Mouse (Mus musculus) yolk sac, embryonic 10.5 days (tissue): ENCODE data around the gene Wipf2.
"Not testable (repeated sequence)": the region's sequence is repeated elsewhere in the genome, so short reads cannot be mapped to it uniquely, and the experiment has no call there.

Experiments used
- DNase-seq: peaks from one replicate; pipeline ENCODE4 v3.0.0-alpha.2; 2017; ENCODE audit warnings: low spot score

Gene Wipf2

GRCm38 (mm10) chr11:98863028-98863750 lies at the start of gene Wipf2:
Gene Wipf2 (plus strand): TSS chr11:98863638.
- DNase-seq, result peak; percentile 95

GRCm38 (mm10) chr11:98816706-98817239 lies 46.7 kb upstream of the Wipf2 start:
- DNase-seq, result no peak

- DNase-seq, result no peak
Observed at GRCm38 (mm10) chr11:98820968-98821367, 42.5 kb upstream of the Wipf2 start.

GRCm38 (mm10) chr11:98826071-98826470 lies 37.4 kb upstream of the Wipf2 start:
- DNase-seq, result not testable (repeated sequence)

- no peak for DNase-seq
Observed at GRCm38 (mm10) chr11:98827877-98828276, 35.6 kb upstream of the Wipf2 start.

GRCm38 (mm10) chr11:98829091-98829775 lies 34.2 kb upstream of the Wipf2 start:
- DNase-seq, result no peak

- DNase-seq, result no peak
Observed at GRCm38 (mm10) chr11:98829875-98830274, 33.6 kb upstream of the Wipf2 start.

- no peak for DNase-seq
Observed at GRCm38 (mm10) chr11:98835296-98835695, 28.1 kb upstream of the Wipf2 start.

GRCm38 (mm10) chr11:98835725-98836124 lies 27.7 kb upstream of the Wipf2 start:
- no peak for DNase-seq

GRCm38 (mm10) chr11:98836128-98836527 lies 27.3 kb upstream of the Wipf2 start:
- no peak for DNase-seq

- peak; percentile 86 for DNase-seq
Observed at GRCm38 (mm10) chr11:98836651-98837141, 26.7 kb upstream of the Wipf2 start, which contains the start of gene Rapgefl1. Gene Rapgefl1 (plus strand): TSS chr11:98836785.

- DNase-seq, result no peak
Observed at GRCm38 (mm10) chr11:98837231-98837704, 26.2 kb upstream of the Wipf2 start.

- DNase-seq, result no peak
Observed at GRCm38 (mm10) chr11:98837917-98838316, 25.5 kb upstream of the Wipf2 start.

GRCm38 (mm10) chr11:98838512-98838911 lies 24.9 kb upstream of the Wipf2 start:
- no peak for DNase-seq

- no peak for DNase-seq
Observed at GRCm38 (mm10) chr11:98839402-98839801, 24.0 kb upstream of the Wipf2 start.

GRCm38 (mm10) chr11:98839897-98840296 lies 23.5 kb upstream of the Wipf2 start:
- no peak for DNase-seq

GRCm38 (mm10) chr11:98846016-98846415 lies 17.4 kb upstream of the Wipf2 start:
- no peak for DNase-seq

- no peak for DNase-seq
Observed at GRCm38 (mm10) chr11:98846865-98847604, 16.4 kb upstream of the Wipf2 start.

- DNase-seq, result peak; percentile 71
Observed at GRCm38 (mm10) chr11:98849196-98849894, 14.1 kb upstream of the Wipf2 start.

- DNase-seq, result no peak
Observed at GRCm38 (mm10) chr11:98850100-98851093, 13.0 kb upstream of the Wipf2 start.
